Mouse (Mus musculus): ENCODE data around the gene Asns. TPM values are rescaled to one million over a fixed set of nuclear protein-coding genes. Genes with fewer than 3 reads are reported as not detected.

Gene Asns
- polyA plus RNA-seq, 1 experiment from 2014 or later: 30.8 TPM

DNA sequence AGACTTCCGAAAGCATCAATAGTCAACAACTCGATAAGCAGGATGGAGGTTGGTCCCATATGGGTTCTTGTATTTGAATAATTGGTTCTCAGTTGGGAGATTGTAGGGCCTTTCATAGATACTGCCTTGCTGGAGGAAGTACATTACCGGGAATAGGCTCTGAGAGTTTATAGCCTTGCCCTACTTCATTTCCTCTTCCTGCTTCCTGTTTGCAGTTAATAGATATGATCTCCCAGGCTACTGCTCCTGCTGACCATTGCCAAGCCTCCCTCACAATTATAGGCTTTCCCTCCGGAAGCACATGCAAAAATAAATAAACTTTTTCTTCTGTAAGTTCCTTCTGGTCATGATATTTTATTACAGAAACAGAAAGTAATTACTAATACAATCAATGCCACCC is 31.6 kb downstream of the Asns start:
- ATAC-seq (ENCODE audit: low FRiP score, low TSS enrichment): no peak
- H3K4me2 ChIP-seq (replicated peaks; ENCODE audit: low read depth, low read length): no peak overlapping the region
- H3K27ac ChIP-seq (ENCODE audit: low read length): no peak overlapping the region
- H3K36me3 ChIP-seq (ENCODE audit: insufficient read depth, low read length): no peaks in the 10 kb centered on the region
- H3K9ac ChIP-seq (replicated peaks; ENCODE audit: low read length): no peak overlapping the region
- H3K4me3 ChIP-seq (ENCODE audit: low read length): no peak overlapping the region
- 61% methylated on average over 4 of the region's 4 CpGs for WGBS
- no peaks in the 10 kb centered on the region for H3K27me3 ChIP-seq (ENCODE audit: insufficient read depth, low read length)
- H3K9me3 ChIP-seq (ENCODE audit: low read length): no peaks in the 10 kb centered on the region
- no peaks in the 10 kb centered on the region for H3K4me1 ChIP-seq (ENCODE audit: insufficient read depth, low read length)

DNA sequence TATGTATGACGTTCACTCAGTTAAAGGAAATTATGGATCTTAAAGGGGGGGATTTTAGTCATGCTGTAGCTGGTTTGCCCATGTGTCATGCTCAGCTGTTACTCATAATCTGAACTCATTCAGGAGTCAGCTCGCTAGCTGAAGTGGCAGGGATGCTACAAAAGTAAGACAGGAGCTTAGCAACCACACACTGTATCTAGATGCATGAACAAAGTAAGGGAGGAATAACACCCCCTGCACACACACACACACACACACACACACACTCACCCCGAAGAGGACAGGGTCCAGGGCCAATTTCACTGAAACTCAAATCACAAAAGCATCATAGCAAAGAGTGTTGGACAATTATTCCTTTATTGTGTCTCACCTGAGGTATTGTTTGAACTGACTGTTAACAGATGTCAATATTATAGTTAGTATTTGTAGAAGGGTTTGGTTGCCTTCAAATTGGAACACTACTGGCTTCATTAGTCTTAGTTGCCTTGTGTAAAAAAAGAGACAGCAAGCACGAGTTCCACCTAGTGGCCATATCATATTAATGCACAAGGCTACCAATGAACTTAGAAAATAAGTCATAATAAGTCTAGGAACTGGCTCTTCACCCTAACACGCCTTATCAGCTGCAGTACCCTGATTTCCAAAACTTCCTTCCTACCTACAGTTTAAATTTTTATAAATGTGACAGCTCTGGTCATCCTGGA is 32.5 kb downstream of the Asns start:
- Histone ChIP-seq H3K4me1 (ENCODE audit: insufficient read depth, low read length) (no peaks in the 10 kb centered on the region), H3K27ac (ENCODE audit: low read length) (no peak overlapping the region), H3K4me2 (replicated peaks; ENCODE audit: low read depth, low read length) (no peak overlapping the region), H3K4me3 (ENCODE audit: low read length) (no peak overlapping the region), H3K36me3 (ENCODE audit: insufficient read depth, low read length) (no peaks in the 10 kb centered on the region), H3K27me3 (ENCODE audit: insufficient read depth, low read length) (no peaks in the 10 kb centered on the region), H3K9me3 (ENCODE audit: low read length) (no peaks in the 10 kb centered on the region), H3K9ac (replicated peaks; ENCODE audit: low read length) (no peak overlapping the region)
- 59% methylated on average over 5 of the region's 5 CpGs for WGBS
- no peak for ATAC-seq (ENCODE audit: low FRiP score, low TSS enrichment)

DNA sequence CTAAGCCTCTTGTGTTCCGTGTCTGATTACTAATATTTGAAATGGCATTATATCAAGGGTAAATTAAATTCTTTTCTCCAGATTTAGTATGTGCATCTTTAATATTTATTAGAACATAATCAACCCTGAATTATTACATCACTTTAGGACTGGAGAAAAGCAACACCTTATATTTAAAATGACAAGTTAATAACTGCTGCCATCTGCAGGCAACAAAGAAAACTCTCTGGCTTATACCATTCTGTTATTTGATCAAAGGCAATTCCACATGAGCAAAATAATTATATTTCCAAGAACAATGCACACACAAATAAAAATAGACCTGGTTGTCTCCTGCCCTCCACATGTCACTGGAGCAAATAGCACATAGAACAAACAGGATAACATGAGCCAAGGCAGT is 36.5 kb downstream of the Asns start:
- no peaks in the 10 kb centered on the region for H3K36me3 ChIP-seq (ENCODE audit: insufficient read depth, low read length)
- H3K9me3 ChIP-seq (ENCODE audit: low read length): no peaks in the 10 kb centered on the region
- H3K27ac ChIP-seq (ENCODE audit: low read length): no peak overlapping the region
- 91% methylated on average over 1 of the region's 1 CpGs for WGBS
- H3K27me3 ChIP-seq (ENCODE audit: insufficient read depth, low read length): no peaks in the 10 kb centered on the region
- no peak overlapping the region for H3K9ac ChIP-seq (replicated peaks; ENCODE audit: low read length)
- H3K4me1 ChIP-seq (ENCODE audit: insufficient read depth, low read length): no peaks in the 10 kb centered on the region
- no peak for ATAC-seq (ENCODE audit: low FRiP score, low TSS enrichment)
- H3K4me3 ChIP-seq (ENCODE audit: low read length): no peak overlapping the region
- H3K4me2 ChIP-seq (replicated peaks; ENCODE audit: low read depth, low read length): no peak overlapping the region

DNA sequence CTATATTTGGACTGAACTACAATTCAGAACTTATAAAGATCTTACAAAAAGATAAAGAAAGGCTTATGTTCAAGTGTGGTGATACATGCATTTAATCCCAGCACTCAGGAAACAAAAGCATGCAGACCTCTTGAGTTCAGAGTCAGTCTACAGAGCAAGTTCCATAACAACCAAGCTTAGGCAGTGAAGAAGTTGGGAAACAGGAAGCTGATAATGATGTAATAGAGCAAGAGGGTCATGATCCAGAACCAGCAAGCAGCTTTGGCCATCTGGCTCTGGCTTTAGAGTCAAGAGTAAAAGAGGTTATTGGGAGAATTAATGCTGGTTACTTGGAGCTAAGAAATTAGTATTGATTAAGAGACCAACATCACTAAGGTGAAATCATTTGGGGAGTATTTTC is 44.6 kb downstream of the Asns start:
- Histone ChIP-seq H3K27me3 (ENCODE audit: insufficient read depth, low read length) (no peaks in the 10 kb centered on the region), H3K4me2 (replicated peaks; ENCODE audit: low read depth, low read length) (no peak overlapping the region), H3K27ac (ENCODE audit: low read length) (no peak overlapping the region), H3K9me3 (ENCODE audit: low read length) (no peaks in the 10 kb centered on the region), H3K4me3 (ENCODE audit: low read length) (no peak overlapping the region), H3K9ac (replicated peaks; ENCODE audit: low read length) (no peak overlapping the region), H3K4me1 (ENCODE audit: insufficient read depth, low read length) (no peaks in the 10 kb centered on the region), H3K36me3 (ENCODE audit: insufficient read depth, low read length) (no peaks in the 10 kb centered on the region)
- ATAC-seq (ENCODE audit: low FRiP score, low TSS enrichment): no peak

Other genes starting within 250 kb of the Asns start
- gene Tac1, start 138.4 kb downstream of the Asns start, polyA plus RNA-seq (2015; fragmentation: Nextera tagmentation; extraction: Ambion mirVana): 0.21 and 0.42 TPM in 2 replicates
- gene C1galt1, start 151.6 kb upstream of the Asns start, polyA plus RNA-seq (2015; fragmentation: Nextera tagmentation; extraction: Ambion mirVana): 2.7 and 3.4 TPM in 2 replicates

All from kidney, embryonic 16.5 days (tissue).